Mouse (Mus musculus): ENCODE measurements around the gene Gpr21.

DNA sequence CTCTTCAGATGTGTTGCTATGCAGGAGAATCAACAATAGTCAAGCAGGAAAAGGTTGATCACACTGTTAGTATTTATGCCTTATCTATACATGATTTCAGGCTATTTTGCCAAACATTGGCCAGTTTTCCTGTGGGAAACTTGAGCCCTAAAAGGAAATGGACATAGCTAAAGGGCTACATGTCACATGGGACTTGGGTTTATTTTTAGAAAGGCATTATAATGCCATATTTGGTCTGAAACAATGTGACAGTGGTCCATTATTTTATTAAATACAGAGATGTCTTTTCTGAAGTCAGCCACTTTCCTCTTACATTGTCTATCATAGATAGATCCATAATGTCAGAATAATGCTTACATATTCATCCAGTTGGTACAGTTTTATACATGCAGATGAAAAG, 11.5 kb downstream of the Gpr21 start:
- TF ChIP-seq CTCF (IDR thresholded peaks at IDR 0.05; ENCODE audit: low read depth) = no peak
- no peak for TF ChIP-seq EP300 (IDR thresholded peaks at IDR 0.05; ENCODE audit: low read depth)
